Mouse (Mus musculus) cerebellum, adult 2 months (tissue): ENCODE data around the gene Pold1. TPM values are rescaled to one million over a fixed set of nuclear protein-coding genes. Genes with fewer than 3 reads are reported as not detected.
A peak's percentile ranks its signal among the peaks of the same experiment; 100 is the strongest.

Source experiments
- DNase-seq, 2 experiments: peaks; one replicate each; pipeline ENCODE4 v3.0.0; 2021
- H3K27ac ChIP-seq: fragments of 200-500 bp; 2 replicates; pipeline ENCODE4 v1.5.1; 2012; ENCODE audit warnings: low read length, control low read depth, inconsistent platforms; ENCODE audit not compliant: insufficient read depth
- H3K27me3 ChIP-seq: fragments of 200-500 bp; 2 replicates; pipeline ENCODE4 v1.6.1; 2012; ENCODE audit warnings: inconsistent platforms, mild to moderate bottlenecking, low read length, moderate library complexity; ENCODE audit not compliant: control insufficient read depth, insufficient read depth
- H3K4me1 ChIP-seq: fragments of 200-500 bp; 2 replicates; pipeline ENCODE4 v1.6.1; 2011; ENCODE audit warnings: low read length; ENCODE audit not compliant: control insufficient read depth, insufficient read depth
- H3K4me3 ChIP-seq: fragments of 200-500 bp; replicated peaks from 2 replicates; pipeline ENCODE3; 2011; ENCODE audit warnings: mild to moderate bottlenecking, low read depth, low read length, control low read depth; ENCODE audit not compliant: insufficient read depth
- CTCF ChIP-seq: fragments of 200-500 bp; IDR thresholded peaks from 2 replicates; pipeline ENCODE4 v1.5.1; 2011; ENCODE audit warnings: low read depth, mild to moderate bottlenecking, control low read depth, low read length, moderate library complexity, borderline replicate concordance; ENCODE audit not compliant: insufficient read depth
- POLR2A ChIP-seq: fragments of 200-500 bp; IDR thresholded peaks from 2 replicates; pipeline ENCODE4 v1.6.1; 2011; ENCODE audit warnings: low read length, control low read depth, borderline replicate concordance; ENCODE audit not compliant: insufficient read depth
- WGBS: fragments of 180-500 bp; shearing (Covaris S2); methylation state at CpG from one replicate; pipeline ENCODE4 v1.1.7; 2018; 5-methylcytosine and 5-hydroxymethylcytosine counted together
- polyA plus RNA-seq: library from polyadenylated mRNA; depleted of rRNA; stranded (reverse); fragments of >200 nt; gene quantifications from 2 replicates; pipeline ENCODE4 v1.2.3, GENCODE M21; 2012

Gene Pold1
- polyA plus RNA-seq, 1 experiment, result 21.6 TPM

- no peak for TF ChIP-seq POLR2A
- no peak for TF ChIP-seq CTCF
- Histone ChIP-seq H3K27ac (no peak overlapping the region), H3K4me1 (peaks cover 13% of the 10 kb centered on the region), H3K4me3 (no peak overlapping the region), H3K27me3 (no peaks in the 10 kb centered on the region)
- 94% methylated on average over 21 of the region's 21 CpGs for WGBS
- peak in 1 of 2 experiments; percentile 10 for DNase-seq
Observed at GRCm38 (mm10) chr7:44492166-44492826, 56.4 kb downstream of the Pold1 start.

GRCm38 (mm10) chr7:44491391-44491790 lies 57.3 kb downstream of the Pold1 start:
- DNase-seq, result no peak
- no peaks in the 10 kb centered on the region for H3K27me3 ChIP-seq
- no peak overlapping the region for H3K27ac ChIP-seq
- WGBS, result 92% methylated on average over 5 of the region's 5 CpGs
- TF ChIP-seq POLR2A, result no peak
- TF ChIP-seq CTCF, result no peak
- H3K4me3 ChIP-seq, result no peak overlapping the region
- H3K4me1 ChIP-seq, result peaks cover 13% of the 10 kb centered on the region

GRCm38 (mm10) chr7:44490281-44490680 lies 58.4 kb downstream of the Pold1 start:
- H3K27ac ChIP-seq, result no peak overlapping the region
- DNase-seq, result peak in 1 of 2 experiments; percentile 16
- peaks cover 10% of the 10 kb centered on the region for H3K4me1 ChIP-seq
- WGBS, result 56% methylated on average over 4 of the region's 4 CpGs
- no peak overlapping the region for H3K4me3 ChIP-seq
- H3K27me3 ChIP-seq, result no peaks in the 10 kb centered on the region
- TF ChIP-seq CTCF, result no peak
- no peak for TF ChIP-seq POLR2A

- H3K27me3 ChIP-seq, result no peaks in the 10 kb centered on the region
- TF ChIP-seq CTCF (no peak), POLR2A (no peak)
- H3K4me3 ChIP-seq, result no peak overlapping the region
- peak in 1 of 2 experiments; percentile 21 for DNase-seq
- H3K4me1 ChIP-seq, result 0 out of 2 replicates have a peak, but pooled peaks cover 3% of the 10 kb centered on the region
- no peak overlapping the region for H3K27ac ChIP-seq
- 72% methylated on average over 8 of the region's 8 CpGs for WGBS
Observed at GRCm38 (mm10) chr7:44488545-44488944, 60.1 kb downstream of the Pold1 start.

- no peak overlapping the region for H3K27ac ChIP-seq
- peak in 1 of 2 experiments; percentile 13 for DNase-seq
- no peaks in the 10 kb centered on the region for H3K27me3 ChIP-seq
- 80% methylated on average over 7 of the region's 7 CpGs for WGBS
- no peaks in the 10 kb centered on the region for H3K4me1 ChIP-seq
- H3K4me3 ChIP-seq, result no peak overlapping the region
- TF ChIP-seq CTCF, result no peak
- no peak for TF ChIP-seq POLR2A
Observed at GRCm38 (mm10) chr7:44487936-44488335, 60.7 kb downstream of the Pold1 start.

- no peak overlapping the region for H3K27ac ChIP-seq
- no peaks in the 10 kb centered on the region for H3K27me3 ChIP-seq
- peak in 1 of 2 experiments; percentile 20 for DNase-seq
- H3K4me3 ChIP-seq, result no peak overlapping the region
- no peaks in the 10 kb centered on the region for H3K4me1 ChIP-seq
- TF ChIP-seq POLR2A, result no peak
- TF ChIP-seq CTCF, result no peak
- 45% methylated on average over 13 of the region's 13 CpGs for WGBS
Observed at GRCm38 (mm10) chr7:44486927-44487575, 61.6 kb downstream of the Pold1 start.

GRCm38 (mm10) chr7:44485572-44486195 lies 63.0 kb downstream of the Pold1 start:
- 83% methylated on average over 7 of the region's 7 CpGs for WGBS
- H3K27me3 ChIP-seq, result no peaks in the 10 kb centered on the region
- no peak overlapping the region for H3K4me3 ChIP-seq
- no peak overlapping the region for H3K27ac ChIP-seq
- peak in 1 of 2 experiments; percentile 7 for DNase-seq
- H3K4me1 ChIP-seq, result no peaks in the 10 kb centered on the region
- TF ChIP-seq CTCF (no peak), POLR2A (no peak)

GRCm38 (mm10) chr7:44484841-44485571 lies 63.6 kb downstream of the Pold1 start:
- DNase-seq, result peak; percentile 80 to 89
- no peaks in the 10 kb centered on the region for H3K27me3 ChIP-seq
- H3K4me1 ChIP-seq, result no peaks in the 10 kb centered on the region
- no peak overlapping the region for H3K27ac ChIP-seq
- H3K4me3 ChIP-seq, result no peak overlapping the region
- WGBS, result 20% methylated on average over 5 of the region's 5 CpGs
- TF ChIP-seq POLR2A (no peak), CTCF (peak; percentile 100)
